Mouse (Mus musculus) hindbrain, embryonic 10.5 days (tissue): ENCODE results near the gene Jmy. TPM values are rescaled to one million over a fixed set of nuclear protein-coding genes. Genes with fewer than 3 reads are reported as not detected.
"Not testable (repeated sequence)": the region's sequence is repeated elsewhere in the genome, so short reads cannot be mapped to it uniquely, and the experiment has no call there.

Source experiments
- DNase-seq: peaks from one replicate; pipeline ENCODE4 v3.0.0-alpha.2; 2017; ENCODE audit warnings: low spot score
- H3K27ac ChIP-seq: fragments of 300-500 bp; sonication (generic); 2 replicates; pipeline ENCODE4 v1.5.1; 2016; ENCODE audit warnings: mild to moderate bottlenecking, moderate library complexity
- H3K27me3 ChIP-seq: fragments of 300-500 bp; sonication (generic); 2 replicates; pipeline ENCODE4 v1.6.1; 2016; ENCODE audit warnings: mild to moderate bottlenecking; ENCODE audit not compliant: poor library complexity, insufficient read depth, severe bottlenecking
- H3K36me3 ChIP-seq: fragments of 300-500 bp; sonication (generic); 2 replicates; pipeline ENCODE4 v1.6.1; 2016; ENCODE audit warnings: mild to moderate bottlenecking, moderate library complexity
- H3K4me1 ChIP-seq: fragments of 300-500 bp; sonication (generic); replicated peaks from 2 replicates; pipeline ENCODE4 v1.6.1; 2016; ENCODE audit warnings: mild to moderate bottlenecking
- H3K4me3 ChIP-seq: fragments of 300-500 bp; sonication (generic); 2 replicates; pipeline ENCODE4 v1.5.1; 2016; ENCODE audit warnings: mild to moderate bottlenecking, moderate library complexity
- H3K9me3 ChIP-seq: fragments of 300-500 bp; sonication (generic); 2 replicates; pipeline ENCODE4 v1.6.1; 2016; ENCODE audit warnings: mild to moderate bottlenecking, moderate library complexity
- WGBS: fragments of 180-500 bp; shearing (Covaris S2); methylation state at CpG from one replicate; pipeline ENCODE4 v1.1.7; 2016; 5-methylcytosine and 5-hydroxymethylcytosine counted together
- polyA plus RNA-seq: library from polyadenylated mRNA; unstranded; fragments of >200 nt; fragmentation: Nextera tagmentation; extraction: Ambion mirVana; gene quantifications from 2 replicates; pipeline ENCODE4 v1.2.1, GENCODE M21; 2016

The Jmy gene
- polyA plus RNA-seq = 3.9 and 4.0 TPM in 2 replicates

DNA sequence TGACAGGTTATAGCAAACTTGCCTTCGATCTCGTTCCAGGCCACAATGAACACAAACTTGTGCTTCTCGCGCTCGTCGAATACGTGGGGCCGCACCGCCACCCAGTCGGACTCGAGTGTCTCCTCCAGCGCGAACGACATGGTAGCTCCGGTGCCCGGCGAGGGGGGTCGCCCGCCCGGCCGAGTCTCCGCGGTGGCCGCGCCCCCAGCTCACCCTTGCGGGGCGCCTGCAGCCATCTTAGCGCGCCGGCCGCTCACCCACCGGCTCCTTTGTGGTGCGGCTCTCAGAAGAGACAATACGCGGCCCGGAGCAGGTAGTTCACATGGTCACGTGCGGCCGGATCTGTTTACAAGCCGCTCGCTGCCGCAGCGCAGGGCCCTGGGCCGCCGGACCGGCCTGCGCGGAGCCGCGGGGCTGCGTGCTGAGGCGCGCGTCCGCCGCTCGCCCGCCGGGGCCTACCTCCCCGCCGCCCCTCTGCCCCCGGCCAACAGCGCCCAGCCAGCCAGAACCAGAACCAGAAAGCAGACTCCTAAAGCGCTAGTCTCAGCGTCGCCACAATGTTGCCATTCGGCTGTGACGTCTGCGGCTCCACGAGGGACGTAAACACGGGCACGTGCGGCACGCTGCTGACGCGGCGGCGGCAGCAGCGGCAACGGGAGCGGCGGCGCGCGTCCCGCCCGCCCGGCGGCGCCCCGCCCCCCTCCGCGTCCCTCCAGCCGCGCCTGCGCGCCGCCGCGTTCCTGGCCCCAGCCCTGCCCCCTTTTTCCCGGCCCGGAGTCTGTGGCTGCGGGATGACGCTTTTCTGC lies at the start of gene Jmy:
TSS of gene Jmy (minus strand) at position 642 of the 806 bp plus-strand sequence.
- under 1% methylated on average over 105 of the region's 105 CpGs for WGBS
- peak within 1 kb of the TSS; percentile 98 for H3K4me3 ChIP-seq

DNA sequence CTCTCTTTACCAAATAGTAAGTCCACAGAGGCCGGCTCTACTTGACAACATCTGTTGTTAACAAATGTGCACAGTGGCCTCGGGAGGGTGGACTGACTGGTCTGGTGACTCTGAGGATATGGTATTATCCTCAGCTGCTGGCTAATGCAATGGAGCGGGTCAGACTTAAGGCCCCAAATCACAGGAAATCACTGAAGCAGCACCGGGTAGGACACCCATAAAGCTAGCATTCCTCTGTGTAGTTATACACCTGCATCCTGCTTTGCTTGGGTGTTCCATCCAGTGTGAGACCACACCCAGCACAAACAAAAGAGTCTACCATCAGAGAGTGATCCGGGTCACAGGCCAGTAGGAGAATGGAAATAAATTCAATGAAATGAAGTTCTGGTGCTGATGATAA lies 48.0 kb upstream of the Jmy start:
- WGBS = 83% methylated on average over 5 of the region's 5 CpGs

More for the DNA sequence above, at the start of gene Jmy:
- no peaks in the 10 kb centered on the region for H3K9me3 ChIP-seq
- H3K36me3 ChIP-seq = peaks cover 10% of the 10 kb centered on the region
- no peaks in the 10 kb centered on the region for H3K27me3 ChIP-seq
- DNase-seq = peak; percentile 88
- H3K27ac ChIP-seq = peak within 1 kb of the TSS; percentile 96
- peaks cover 40% of the 10 kb centered on the region for H3K4me1 ChIP-seq

DNA sequence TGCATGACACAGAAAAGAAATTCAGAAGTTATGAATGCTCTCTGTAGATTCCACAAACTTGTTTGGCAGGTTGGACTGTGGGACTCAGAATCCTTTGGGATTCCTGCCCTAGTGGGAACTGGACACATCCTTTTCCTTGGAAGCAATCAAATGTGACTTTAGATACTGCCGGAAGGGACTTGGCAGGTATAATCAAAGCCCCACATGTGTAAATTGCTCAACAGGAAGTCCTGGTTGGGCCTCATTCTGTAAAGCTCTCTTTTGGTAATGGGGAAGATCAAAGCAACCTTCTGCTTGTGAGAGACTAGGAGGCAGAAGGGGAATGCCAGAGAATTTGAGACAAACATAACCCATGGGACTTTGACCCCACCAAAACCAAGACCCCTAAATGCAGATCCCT lies 46.4 kb upstream of the Jmy start:
- Histone ChIP-seq H3K36me3 (no peaks in the 10 kb centered on the region), H3K27ac (no peak overlapping the region), H3K27me3 (no peaks in the 10 kb centered on the region), H3K4me3 (no peak overlapping the region), H3K9me3 (no peaks in the 10 kb centered on the region), H3K4me1 (no peaks in the 10 kb centered on the region)
- no peak for DNase-seq
- 88% methylated on average over 1 of the region's 1 CpGs for WGBS

More for the DNA sequence above, 48.0 kb upstream of the Jmy start:
- H3K4me1 ChIP-seq = no peaks in the 10 kb centered on the region
- H3K27ac ChIP-seq = no peak overlapping the region
- H3K9me3 ChIP-seq = no peaks in the 10 kb centered on the region
- H3K27me3 ChIP-seq = no peaks in the 10 kb centered on the region
- no peaks in the 10 kb centered on the region for H3K36me3 ChIP-seq
- no peak for DNase-seq
- no peak overlapping the region for H3K4me3 ChIP-seq

DNA sequence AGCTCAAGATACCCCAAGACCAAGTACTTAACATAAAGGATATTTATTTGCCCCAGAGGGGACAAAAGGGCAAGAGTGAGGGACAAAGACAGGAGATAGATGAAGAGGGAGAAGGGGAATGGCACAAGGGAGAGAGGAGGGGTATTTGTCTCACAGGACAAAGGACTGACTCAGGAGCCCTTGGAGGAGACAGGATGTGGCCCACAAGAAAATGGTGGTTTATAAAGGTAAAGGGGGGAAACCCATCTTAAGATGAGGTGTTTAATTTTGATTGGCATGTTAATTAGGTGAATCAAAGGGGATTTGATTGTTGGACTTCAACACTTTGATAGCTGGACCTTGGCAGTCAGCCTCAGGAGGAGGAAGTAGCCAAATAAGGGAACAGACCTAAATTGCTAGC lies 44.7 kb upstream of the Jmy start:
- no peaks in the 10 kb centered on the region for H3K27me3 ChIP-seq
- H3K4me1 ChIP-seq = no peaks in the 10 kb centered on the region
- H3K9me3 ChIP-seq = no peaks in the 10 kb centered on the region
- H3K4me3 ChIP-seq = no peak overlapping the region
- no peak overlapping the region for H3K27ac ChIP-seq
- H3K36me3 ChIP-seq = no peaks in the 10 kb centered on the region
- DNase-seq = no peak

DNA sequence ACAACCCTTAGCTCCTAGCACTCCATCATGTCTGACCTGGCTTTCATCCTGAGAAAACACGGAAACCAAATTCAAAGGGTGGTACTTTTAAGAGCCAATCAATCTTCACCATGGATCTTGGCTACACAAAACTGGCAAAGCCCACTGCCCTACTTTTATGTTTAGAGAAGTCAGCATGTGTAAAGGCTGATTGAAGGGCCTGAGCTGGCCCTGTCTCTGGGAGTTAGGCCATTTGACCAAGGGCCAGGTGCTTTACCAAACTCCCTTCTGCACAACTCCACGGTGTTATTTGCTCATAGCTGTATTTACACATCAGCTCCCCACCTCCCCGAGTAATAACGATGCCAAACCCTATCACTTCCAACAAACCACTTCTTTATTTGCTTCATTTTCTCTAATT lies 39.7 kb upstream of the Jmy start:
- Histone ChIP-seq H3K36me3 (no peaks in the 10 kb centered on the region), H3K27ac (no peak overlapping the region), H3K27me3 (no peaks in the 10 kb centered on the region), H3K4me3 (no peak overlapping the region), H3K9me3 (no peaks in the 10 kb centered on the region), H3K4me1 (no peaks in the 10 kb centered on the region)
- no peak for DNase-seq
- 88% methylated on average over 4 of the region's 4 CpGs for WGBS

DNA sequence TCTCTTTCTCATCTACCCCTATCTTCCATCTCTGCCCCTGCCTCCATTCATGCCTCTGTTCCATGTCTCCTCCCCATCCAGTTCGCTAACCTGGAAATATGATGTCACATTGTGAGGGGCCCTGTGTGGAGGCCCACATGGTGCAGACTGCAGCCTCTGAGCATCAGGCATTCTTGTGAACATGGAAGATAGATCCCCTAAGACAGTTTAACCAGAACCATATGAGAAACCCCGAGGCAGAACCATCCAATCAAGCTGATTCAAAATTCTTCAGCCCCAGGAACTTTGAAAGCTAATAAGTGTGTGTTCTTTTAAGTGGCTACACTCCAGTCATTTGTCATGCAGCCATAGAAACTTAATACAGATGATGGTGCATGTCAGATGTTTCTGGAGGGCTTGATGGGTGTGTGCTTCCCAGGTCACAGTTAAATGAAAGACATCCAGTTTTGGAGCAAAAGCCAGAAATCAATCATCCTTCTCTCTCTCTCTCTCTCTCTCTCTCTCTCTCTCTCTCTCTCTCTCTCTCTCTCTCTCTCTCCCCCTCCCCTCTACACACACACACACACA lies 19.2 kb upstream of the Jmy start:
- 64% methylated on average over 2 of the region's 2 CpGs for WGBS
- Histone ChIP-seq H3K9me3 (no peaks in the 10 kb centered on the region), H3K4me3 (no peak overlapping the region), H3K27ac (no peak overlapping the region), H3K27me3 (no peaks in the 10 kb centered on the region), H3K4me1 (peaks cover 8% of the 10 kb centered on the region), H3K36me3 (no peaks in the 10 kb centered on the region)
- DNase-seq = peak; percentile 14

DNA sequence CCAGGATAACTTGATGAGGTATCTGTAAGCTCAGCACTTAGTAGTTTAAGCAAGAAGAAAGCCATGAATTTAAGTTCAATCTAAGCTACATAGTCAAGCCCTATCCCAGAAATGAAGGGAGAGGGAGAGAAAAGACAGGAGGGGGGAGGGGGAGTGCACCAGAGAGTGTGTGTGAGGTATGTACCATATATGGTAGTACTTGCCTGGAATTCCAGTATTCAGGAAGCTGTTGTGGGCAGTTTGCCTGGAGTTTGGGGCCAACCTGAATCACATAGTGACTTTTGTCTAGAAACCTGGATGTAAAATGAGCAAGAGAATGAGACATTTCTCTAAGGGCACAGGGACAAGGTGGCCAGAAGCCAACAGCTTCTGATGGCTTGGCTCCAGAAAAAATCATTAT lies 17.6 kb upstream of the Jmy start:
- Histone ChIP-seq H3K9me3 (no peaks in the 10 kb centered on the region), H3K4me1 (peaks cover 8% of the 10 kb centered on the region), H3K27ac (no peak overlapping the region), H3K36me3 (no peaks in the 10 kb centered on the region), H3K4me3 (no peak overlapping the region), H3K27me3 (no peaks in the 10 kb centered on the region)
- DNase-seq = no peak

DNA sequence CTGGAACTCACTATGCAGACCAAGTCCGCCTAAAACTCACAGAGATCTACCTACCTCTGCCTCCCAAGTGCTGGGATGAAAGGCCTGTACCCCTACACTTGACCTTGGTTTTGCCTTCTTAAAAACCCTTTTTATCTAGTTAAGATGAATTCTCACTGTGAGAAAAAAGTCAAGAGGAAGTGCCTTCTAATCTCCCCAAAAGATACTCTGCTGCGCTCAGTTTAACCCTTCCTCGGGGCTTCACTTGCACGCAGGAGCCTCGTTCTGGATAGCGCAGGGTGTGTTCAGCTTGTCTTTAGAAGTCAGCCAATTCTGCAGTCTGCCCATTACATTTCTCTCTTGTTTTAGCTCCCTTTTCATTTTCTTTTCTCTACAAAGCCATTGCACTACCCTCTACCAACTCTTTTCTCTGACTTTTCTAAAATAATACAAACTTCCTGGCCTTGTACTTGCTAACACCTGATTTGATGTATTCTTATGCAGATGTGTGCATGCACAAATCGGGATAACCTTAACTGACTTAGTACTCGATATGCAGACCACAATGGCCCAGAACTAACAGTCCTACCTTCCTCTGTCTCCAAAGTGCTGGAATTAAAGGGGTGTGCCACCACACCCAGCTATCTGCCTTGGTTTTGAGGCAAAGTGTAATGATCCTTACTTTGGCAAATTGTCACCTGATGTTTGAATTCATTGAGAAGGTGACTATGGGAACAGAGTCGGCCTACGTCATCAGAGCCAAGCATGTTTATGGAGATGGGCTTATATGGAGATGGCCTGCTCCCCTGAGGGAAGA lies 14.6 kb upstream of the Jmy start:
- Histone ChIP-seq H3K27me3 (no peaks in the 10 kb centered on the region), H3K9me3 (no peaks in the 10 kb centered on the region), H3K4me1 (0 out of 2 replicates have a peak, but pooled peaks cover 4% of the 10 kb centered on the region), H3K4me3 (no peak overlapping the region), H3K27ac (no peak overlapping the region), H3K36me3 (no peaks in the 10 kb centered on the region)
- 88% methylated on average over 10 of the region's 10 CpGs for WGBS
- DNase-seq = no peak

DNA sequence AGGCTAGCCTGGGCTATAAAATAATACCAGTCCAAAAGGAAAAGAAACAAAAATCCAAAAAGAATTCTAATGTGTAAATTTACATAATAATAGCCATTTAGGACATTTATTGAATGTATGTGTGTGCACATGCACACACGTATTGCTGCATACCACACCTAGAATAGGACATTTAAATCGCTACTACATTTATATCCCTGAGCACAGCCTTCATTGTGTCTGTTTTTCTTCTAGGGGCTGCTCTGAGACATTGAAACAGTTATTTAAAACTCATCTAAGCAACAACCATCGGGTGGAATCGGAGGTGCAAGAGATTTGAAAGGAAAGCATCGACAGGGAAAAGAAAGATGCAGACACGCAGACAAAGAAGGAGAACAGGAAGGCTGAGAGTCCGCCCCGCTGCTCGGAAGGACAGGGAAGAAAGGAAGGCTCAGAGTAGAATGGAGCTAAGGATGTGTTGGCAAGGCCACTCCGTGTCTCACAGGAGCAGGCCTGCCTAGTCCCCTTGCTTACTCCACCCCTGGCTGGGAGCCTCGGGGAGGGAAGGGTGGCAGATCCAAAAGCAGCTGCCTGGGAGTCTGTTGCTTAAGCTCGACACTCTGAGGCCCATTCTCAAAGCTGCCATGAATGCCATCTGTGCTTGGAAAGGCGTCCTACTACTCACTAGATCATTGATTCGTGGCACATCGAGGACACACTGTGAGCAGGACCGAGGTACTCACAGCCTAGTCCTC lies 11.0 kb upstream of the Jmy start:
- no peak for DNase-seq
- Histone ChIP-seq H3K9me3 (no peaks in the 10 kb centered on the region), H3K36me3 (no peaks in the 10 kb centered on the region), H3K4me3 (no peak overlapping the region), H3K4me1 (0 out of 2 replicates have a peak, but pooled peaks cover 4% of the 10 kb centered on the region), H3K27me3 (no peaks in the 10 kb centered on the region), H3K27ac (peak overlapping the region; percentile 64)
- WGBS = 64% methylated on average over 16 of the region's 16 CpGs

DNA sequence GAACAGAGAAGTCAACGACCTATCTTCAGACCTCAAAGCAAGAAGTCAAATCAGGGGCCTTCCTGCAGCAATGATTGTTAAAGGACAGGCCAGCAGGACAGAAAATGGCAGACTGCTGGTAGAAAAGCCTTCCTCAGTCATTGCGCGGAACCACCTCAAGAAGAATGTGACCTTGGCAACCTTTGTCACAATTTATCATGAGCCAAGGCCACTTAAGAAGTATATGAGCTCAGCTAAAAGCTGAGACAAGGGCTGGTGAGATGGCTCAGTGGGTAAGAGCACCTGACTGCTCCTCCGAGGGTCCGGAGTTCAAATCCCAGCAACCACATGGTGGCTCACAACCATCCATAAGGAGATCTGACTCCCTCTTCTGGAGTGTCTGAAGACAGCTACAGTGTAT lies 7.3 kb upstream of the Jmy start:
- not testable (repeated sequence) for H3K27ac ChIP-seq, H3K36me3 ChIP-seq, H3K4me1 ChIP-seq, H3K27me3 ChIP-seq, H3K9me3 ChIP-seq, H3K4me3 ChIP-seq, DNase-seq
- WGBS = 84% methylated on average over 5 of the region's 5 CpGs

DNA sequence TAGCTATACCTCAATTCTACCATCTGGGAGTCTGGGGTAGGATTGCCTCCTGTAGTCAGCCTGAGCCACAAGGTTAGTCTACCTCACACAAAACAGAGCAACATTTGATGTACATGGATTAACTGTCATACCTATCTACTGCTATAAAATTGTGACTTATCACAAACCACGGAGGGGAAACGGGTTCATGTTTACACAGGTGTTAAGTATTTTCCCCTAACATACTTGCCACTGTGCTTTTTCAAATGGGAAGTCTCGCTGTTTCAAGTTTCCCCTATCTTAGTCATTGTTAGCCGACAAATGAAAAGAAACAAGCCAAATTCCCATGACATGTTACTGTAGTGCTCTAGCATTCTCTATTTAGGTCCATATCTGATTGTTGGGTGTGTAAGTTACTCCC lies 2.1 kb upstream of the Jmy start:
- H3K4me3 ChIP-seq = no peak overlapping the region
- H3K27me3 ChIP-seq = no peaks in the 10 kb centered on the region
- H3K36me3 ChIP-seq = no peaks in the 10 kb centered on the region
- no peak overlapping the region for H3K27ac ChIP-seq
- no peaks in the 10 kb centered on the region for H3K9me3 ChIP-seq
- WGBS = 67% methylated on average over 4 of the region's 4 CpGs
- DNase-seq = no peak
- H3K4me1 ChIP-seq = peaks cover 24% of the 10 kb centered on the region

DNA sequence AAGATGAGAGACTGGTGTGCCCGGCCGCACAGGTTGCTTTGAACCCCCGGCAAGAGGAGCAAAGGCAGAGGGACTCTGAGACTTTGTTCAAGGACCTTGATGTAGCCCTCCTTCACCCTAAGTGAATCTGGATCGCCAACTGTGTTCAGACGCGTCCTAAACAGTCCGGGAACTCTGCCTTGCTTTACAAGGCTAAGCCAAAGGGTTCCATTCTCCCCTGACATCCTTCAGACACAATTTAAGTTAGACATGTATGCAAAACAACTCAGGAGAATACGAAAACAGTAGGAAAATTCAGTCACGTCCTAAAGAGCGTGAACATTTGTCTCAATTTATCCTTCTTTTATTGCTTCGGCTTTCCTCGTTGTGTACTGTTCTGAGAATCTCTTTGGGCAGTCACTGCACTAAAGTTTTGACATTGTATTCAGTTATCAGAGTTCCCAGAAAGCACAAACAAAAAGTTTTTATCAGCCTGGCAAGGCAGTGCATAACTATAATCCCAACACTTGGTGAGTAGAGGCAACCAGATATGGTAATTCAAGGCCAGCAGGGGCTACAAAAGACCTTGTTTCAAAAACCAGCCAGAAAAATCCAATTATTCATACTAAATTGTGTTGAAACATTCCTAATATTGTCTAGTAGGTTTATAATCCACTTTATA lies 495 bp upstream of the Jmy start:
- Histone ChIP-seq H3K27me3 (no peaks in the 10 kb centered on the region), H3K27ac (peak overlapping the region; percentile 96), H3K36me3 (peaks cover 3% of the 10 kb centered on the region), H3K4me1 (peaks cover 38% of the 10 kb centered on the region), H3K4me3 (peak overlapping the region; percentile 98), H3K9me3 (no peaks in the 10 kb centered on the region)
- WGBS = 13% methylated on average over 12 of the region's 12 CpGs
- DNase-seq = no peak
